Mouse (Mus musculus) kidney, embryonic 16.5 days (tissue): Measurements from ENCODE around the gene Oprl1. TPM values are rescaled to one million over a fixed set of nuclear protein-coding genes. Genes with fewer than 3 reads are reported as not detected.

Source experiments
- ATAC-seq: fragments of 200-750 bp; cut with Nextera tagmentation; 2 replicates; pipeline ENCODE4 v1.8.0; 2017; ENCODE audit warnings: moderate TSS enrichment; ENCODE audit not compliant: low FRiP score, low TSS enrichment
- H3K27ac ChIP-seq: fragments of 300-500 bp; sonication (generic); 2 replicates; pipeline ENCODE4 v1.5.1; 2014; ENCODE audit warnings: low read length
- H3K27me3 ChIP-seq: fragments of 300-500 bp; sonication (generic); 2 replicates; pipeline ENCODE4 v1.6.1; 2014; ENCODE audit warnings: low read length, control low read depth, mixed read lengths; ENCODE audit not compliant: insufficient read depth
- H3K36me3 ChIP-seq: fragments of 300-500 bp; sonication (generic); 2 replicates; pipeline ENCODE4 v1.6.1; 2014; ENCODE audit warnings: low read length, control low read depth, mixed read lengths; ENCODE audit not compliant: insufficient read depth
- H3K4me1 ChIP-seq: fragments of 300-500 bp; sonication (generic); 2 replicates; pipeline ENCODE4 v1.6.1; 2014; ENCODE audit warnings: low read length, control low read depth, mixed read lengths; ENCODE audit not compliant: insufficient read depth
- H3K4me2 ChIP-seq: fragments of 300-500 bp; sonication (generic); replicated peaks from 2 replicates; pipeline ENCODE4 v1.6.1; 2014; ENCODE audit warnings: low read depth, low read length
- H3K4me3 ChIP-seq: fragments of 300-500 bp; sonication (generic); 2 replicates; pipeline ENCODE4 v1.5.1; 2014; ENCODE audit warnings: mild to moderate bottlenecking, low read length
- H3K9ac ChIP-seq: fragments of 300-500 bp; sonication (generic); replicated peaks from 2 replicates; pipeline ENCODE4 v1.6.1; 2014; ENCODE audit warnings: low read length
- H3K9me3 ChIP-seq: fragments of 300-500 bp; sonication (generic); 2 replicates; pipeline ENCODE4 v1.6.1; 2016; ENCODE audit warnings: low read length, control low read depth
- WGBS: fragments of 180-500 bp; shearing (Covaris S2); extraction: QIAGEN DNeasy Blood & Tissue Kit; methylation state at CpG from one replicate; pipeline ENCODE4 v1.1.7; 2014; 5-methylcytosine and 5-hydroxymethylcytosine counted together
- polyA plus RNA-seq: library from polyadenylated mRNA; unstranded; fragments of >200 nt; fragmentation: Nextera tagmentation; extraction: Ambion mirVana; gene quantifications from 2 replicates; pipeline ENCODE4 v1.2.1, GENCODE M21; 2015

The Oprl1 gene
- polyA plus RNA-seq, 1 experiment from 2014 or later: 0.50 TPM

- Histone ChIP-seq H3K36me3 (no peaks in the 10 kb centered on the region), H3K4me1 (no peaks in the 10 kb centered on the region), H3K4me2 (no peak overlapping the region), H3K27me3 (no peaks in the 10 kb centered on the region), H3K4me3 (no peak overlapping the region), H3K9me3 (no peaks in the 10 kb centered on the region), H3K9ac (no peak overlapping the region), H3K27ac (no peak overlapping the region)
- no peak for ATAC-seq
- 44% methylated on average over 4 of the region's 4 CpGs for WGBS
Measured at GRCm38 (mm10) chr2:181706668-181707067, 8.1 kb upstream of the Oprl1 start.

GRCm38 (mm10) chr2:181713749-181714148 lies 1.1 kb upstream of the Oprl1 start:
- peaks cover 2% of the 10 kb centered on the region; the same call in 1 of the 2 replicates for H3K27me3 ChIP-seq
- H3K36me3 ChIP-seq: no peaks in the 10 kb centered on the region
- H3K27ac ChIP-seq: no peak overlapping the region
- WGBS: 83% methylated on average over 1 of the region's 1 CpGs
- H3K4me2 ChIP-seq: no peak overlapping the region
- peaks cover 3% of the 10 kb centered on the region; the same call in 1 of the 2 replicates for H3K4me1 ChIP-seq
- H3K9me3 ChIP-seq: no peaks in the 10 kb centered on the region
- no peak overlapping the region for H3K9ac ChIP-seq
- no peak overlapping the region for H3K4me3 ChIP-seq
- ATAC-seq: no peak

- no peak overlapping the region for H3K4me3 ChIP-seq
- H3K4me1 ChIP-seq: peaks cover 3% of the 10 kb centered on the region; the same call in 1 of the 2 replicates
- 82% methylated on average over 3 of the region's 3 CpGs for WGBS
- H3K4me2 ChIP-seq: no peak overlapping the region
- no peaks in the 10 kb centered on the region for H3K9me3 ChIP-seq
- peaks cover 2% of the 10 kb centered on the region; the same call in 1 of the 2 replicates for H3K27me3 ChIP-seq
- H3K27ac ChIP-seq: no peak overlapping the region
- H3K36me3 ChIP-seq: no peaks in the 10 kb centered on the region
- no peak overlapping the region for H3K9ac ChIP-seq
- no peak for ATAC-seq
Measured at GRCm38 (mm10) chr2:181715382-181715781, 566 bp downstream of the Oprl1 start.

GRCm38 (mm10) chr2:181716991-181717390 lies 2.2 kb downstream of the Oprl1 start:
- Histone ChIP-seq H3K27me3 (peaks cover 2% of the 10 kb centered on the region; the same call in 1 of the 2 replicates), H3K36me3 (no peaks in the 10 kb centered on the region), H3K9me3 (no peaks in the 10 kb centered on the region), H3K4me1 (peaks cover 3% of the 10 kb centered on the region; the same call in 1 of the 2 replicates), H3K9ac (no peak overlapping the region), H3K27ac (no peak overlapping the region), H3K4me2 (no peak overlapping the region), H3K4me3 (no peak overlapping the region)
- ATAC-seq: no peak
- 45% methylated on average over 3 of the region's 3 CpGs for WGBS

GRCm38 (mm10) chr2:181720061-181720460 lies 5.2 kb downstream of the Oprl1 start:
- Histone ChIP-seq H3K27ac (no peak overlapping the region), H3K4me2 (no peak overlapping the region), H3K4me3 (no peak overlapping the region), H3K27me3 (no peaks in the 10 kb centered on the region), H3K4me1 (peaks cover 1% of the 10 kb centered on the region; the same call in 1 of the 2 replicates), H3K9ac (no peak overlapping the region), H3K36me3 (no peaks in the 10 kb centered on the region), H3K9me3 (no peaks in the 10 kb centered on the region)
- 19% methylated on average over 3 of the region's 3 CpGs for WGBS
- ATAC-seq: no peak

- Histone ChIP-seq H3K27ac (no peak overlapping the region), H3K36me3 (no peaks in the 10 kb centered on the region), H3K9me3 (no peaks in the 10 kb centered on the region), H3K27me3 (no peaks in the 10 kb centered on the region), H3K4me1 (no peaks in the 10 kb centered on the region), H3K4me3 (no peak overlapping the region), H3K4me2 (no peak overlapping the region), H3K9ac (no peak overlapping the region)
- no peak for ATAC-seq
Measured at GRCm38 (mm10) chr2:181721200-181721599, 6.4 kb downstream of the Oprl1 start.

GRCm38 (mm10) chr2:181722213-181722612 lies 7.4 kb downstream of the Oprl1 start:
- Histone ChIP-seq H3K9me3 (no peaks in the 10 kb centered on the region), H3K4me1 (no peaks in the 10 kb centered on the region), H3K9ac (no peak overlapping the region), H3K4me2 (no peak overlapping the region), H3K4me3 (no peak overlapping the region), H3K36me3 (no peaks in the 10 kb centered on the region), H3K27me3 (no peaks in the 10 kb centered on the region), H3K27ac (no peak overlapping the region)
- 14% methylated on average over 3 of the region's 3 CpGs for WGBS
- no peak for ATAC-seq

- no peaks in the 10 kb centered on the region for H3K27me3 ChIP-seq
- no peaks in the 10 kb centered on the region for H3K4me1 ChIP-seq
- H3K36me3 ChIP-seq: no peaks in the 10 kb centered on the region
- H3K4me3 ChIP-seq: no peak overlapping the region
- no peak for ATAC-seq
- H3K9me3 ChIP-seq: no peaks in the 10 kb centered on the region
- H3K4me2 ChIP-seq: no peak overlapping the region
- 50% methylated on average over 9 of the region's 9 CpGs for WGBS
- H3K9ac ChIP-seq: no peak overlapping the region
- no peak overlapping the region for H3K27ac ChIP-seq
Measured at GRCm38 (mm10) chr2:181727659-181728262, 12.9 kb downstream of the Oprl1 start.

- Histone ChIP-seq H3K4me3 (no peak overlapping the region), H3K4me1 (no peaks in the 10 kb centered on the region), H3K27ac (no peak overlapping the region), H3K27me3 (no peaks in the 10 kb centered on the region), H3K4me2 (no peak overlapping the region), H3K9ac (no peak overlapping the region), H3K9me3 (no peaks in the 10 kb centered on the region), H3K36me3 (no peaks in the 10 kb centered on the region)
- no peak for ATAC-seq
- WGBS: 43% methylated on average over 3 of the region's 3 CpGs
Measured at GRCm38 (mm10) chr2:181730051-181730450, 15.2 kb downstream of the Oprl1 start.

- Histone ChIP-seq H3K9ac (no peak overlapping the region), H3K4me3 (no peak overlapping the region), H3K4me2 (no peak overlapping the region), H3K27ac (no peak overlapping the region), H3K27me3 (no peaks in the 10 kb centered on the region), H3K36me3 (no peaks in the 10 kb centered on the region), H3K4me1 (no peaks in the 10 kb centered on the region), H3K9me3 (no peaks in the 10 kb centered on the region)
- no peak for ATAC-seq
- 54% methylated on average over 1 of the region's 1 CpGs for WGBS
Measured at GRCm38 (mm10) chr2:181752626-181753025, 37.8 kb downstream of the Oprl1 start.
